Mouse (Mus musculus): ENCODE results near the gene Mical2. TPM values are rescaled to one million over a fixed set of nuclear protein-coding genes. Genes with fewer than 3 reads are reported as not detected.

The Mical2 gene
- polyA plus RNA-seq, 1 experiment from 2014 or later = 1.2 TPM

DNA sequence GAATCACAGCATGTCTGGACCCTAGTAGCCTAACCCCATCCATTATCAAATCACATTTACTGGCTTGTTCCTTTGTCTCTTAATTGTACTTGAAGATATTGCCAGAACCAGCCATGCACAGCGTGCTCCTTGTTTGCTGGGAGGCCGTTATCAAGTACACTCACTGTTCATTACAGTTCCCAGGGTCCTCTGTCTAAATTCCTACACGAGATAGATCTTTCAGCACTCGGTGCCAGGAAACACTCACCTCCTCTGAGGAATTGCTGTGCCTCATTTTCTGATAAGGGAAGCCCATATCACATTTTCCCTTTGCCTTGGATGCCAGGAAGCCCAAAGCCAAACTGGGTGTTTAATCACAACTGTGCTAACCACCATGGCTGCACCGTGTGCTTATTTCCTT is 91.8 kb downstream of the Mical2 start:
- Histone ChIP-seq H3K27me3 (replicated peaks; ENCODE audit: low read depth, poor library complexity, severe bottlenecking) (no peaks in the 10 kb centered on the region), H3K4me3 (no peak overlapping the region), H3K27ac (replicated peaks) (no peak overlapping the region), H3K4me1 (peaks cover 15% of the 10 kb centered on the region), H3K9me3 (no peaks in the 10 kb centered on the region), H3K36me3 (replicated peaks) (no peaks in the 10 kb centered on the region)
- no peak for DNase-seq (ENCODE audit: low spot score)
- WGBS = 86% methylated on average over 5 of the region's 5 CpGs

DNA sequence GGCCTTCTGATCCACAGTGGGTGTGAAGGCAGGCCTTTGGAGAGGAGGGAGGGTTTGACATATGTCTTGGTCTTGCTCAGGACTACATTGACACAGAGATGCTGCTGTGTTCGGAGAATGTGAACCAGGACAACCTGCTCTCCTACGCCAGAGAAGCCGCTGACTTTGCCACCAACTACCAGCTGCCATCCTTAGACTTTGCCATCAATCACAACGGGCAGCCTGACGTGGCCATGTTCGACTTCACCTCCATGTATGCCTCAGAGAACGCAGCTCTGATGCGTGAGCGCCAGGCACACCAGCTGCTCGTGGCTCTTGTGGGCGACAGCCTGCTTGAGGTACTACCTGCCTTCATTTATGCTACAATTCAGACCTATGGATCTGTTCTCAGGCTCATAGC is 92.7 kb downstream of the Mical2 start:
- Histone ChIP-seq H3K36me3 (replicated peaks) (no peaks in the 10 kb centered on the region), H3K27ac (replicated peaks) (no peak overlapping the region), H3K27me3 (replicated peaks; ENCODE audit: low read depth, poor library complexity, severe bottlenecking) (no peaks in the 10 kb centered on the region), H3K4me1 (peaks cover 9% of the 10 kb centered on the region), H3K9me3 (no peaks in the 10 kb centered on the region), H3K4me3 (no peak overlapping the region)
- 93% methylated on average over 11 of the region's 11 CpGs for WGBS
- no peak for DNase-seq (ENCODE audit: low spot score)

DNA sequence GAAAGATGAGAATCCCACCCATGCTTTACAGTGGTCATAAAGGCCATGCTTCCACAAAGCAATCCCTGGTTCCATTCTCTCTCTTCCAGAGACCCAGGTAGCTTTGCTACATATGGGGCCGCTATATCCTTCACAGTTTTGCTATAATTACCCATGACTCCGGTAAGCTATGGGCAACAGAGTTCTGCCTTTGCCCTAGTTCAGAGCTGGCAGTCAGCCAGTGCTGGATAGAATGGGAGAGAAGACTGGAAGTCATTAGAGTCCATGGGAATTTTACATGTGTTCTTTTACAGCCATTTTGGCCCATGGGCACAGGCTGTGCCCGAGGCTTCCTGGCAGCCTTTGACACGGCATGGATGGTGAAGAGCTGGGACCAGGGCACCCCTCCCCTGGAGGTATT is 93.8 kb downstream of the Mical2 start:
- no peak overlapping the region for H3K27ac ChIP-seq (replicated peaks)
- no peaks in the 10 kb centered on the region for H3K27me3 ChIP-seq (replicated peaks; ENCODE audit: low read depth, poor library complexity, severe bottlenecking)
- H3K36me3 ChIP-seq (replicated peaks) = no peaks in the 10 kb centered on the region
- H3K9me3 ChIP-seq = no peaks in the 10 kb centered on the region
- H3K4me1 ChIP-seq = 0 out of 2 replicates have a peak, but pooled peaks cover 3% of the 10 kb centered on the region
- 86% methylated on average over 4 of the region's 4 CpGs for WGBS
- H3K4me3 ChIP-seq = no peak overlapping the region
- DNase-seq (ENCODE audit: low spot score) = no peak

DNA sequence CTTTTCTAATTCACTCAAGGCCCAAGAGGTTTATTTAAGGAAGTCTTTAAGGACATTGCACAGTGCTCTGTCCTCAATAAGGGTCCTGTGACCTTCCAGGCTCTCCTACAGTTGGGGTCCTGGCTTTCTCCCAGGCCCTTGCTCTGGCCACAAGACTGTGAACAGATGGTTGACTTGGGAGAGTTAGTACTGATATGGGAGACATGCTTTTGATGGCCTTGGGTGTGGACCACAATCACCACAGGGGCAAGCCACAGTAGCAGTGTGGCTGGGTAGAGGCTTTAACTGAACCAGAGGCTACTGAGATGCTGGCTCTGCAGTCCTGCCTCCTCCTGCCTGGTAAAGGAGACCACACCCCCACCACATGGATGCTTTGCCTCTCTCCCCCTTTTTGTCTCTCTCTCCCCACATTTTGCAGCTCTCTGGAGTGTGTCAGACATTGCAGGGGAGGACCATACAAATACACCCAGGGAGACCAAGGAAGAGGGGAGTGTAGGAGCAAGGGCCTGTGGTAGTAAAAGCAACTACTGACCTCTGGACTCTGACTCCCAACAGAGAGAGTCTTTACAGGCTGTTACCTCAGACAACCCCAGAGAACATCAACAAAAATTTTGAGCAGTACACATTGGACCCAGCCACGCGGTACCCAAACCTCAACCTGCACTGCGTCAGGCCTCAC is 94.5 kb downstream of the Mical2 start:
- WGBS = 95% methylated on average over 3 of the region's 3 CpGs
- 0 out of 2 replicates have a peak, but pooled peaks cover 3% of the 10 kb centered on the region for H3K4me1 ChIP-seq
- H3K27ac ChIP-seq (replicated peaks) = no peak overlapping the region
- H3K27me3 ChIP-seq (replicated peaks; ENCODE audit: low read depth, poor library complexity, severe bottlenecking) = no peaks in the 10 kb centered on the region
- H3K36me3 ChIP-seq (replicated peaks) = no peaks in the 10 kb centered on the region
- no peak for DNase-seq (ENCODE audit: low spot score)
- no peak overlapping the region for H3K4me3 ChIP-seq
- H3K9me3 ChIP-seq = no peaks in the 10 kb centered on the region

DNA sequence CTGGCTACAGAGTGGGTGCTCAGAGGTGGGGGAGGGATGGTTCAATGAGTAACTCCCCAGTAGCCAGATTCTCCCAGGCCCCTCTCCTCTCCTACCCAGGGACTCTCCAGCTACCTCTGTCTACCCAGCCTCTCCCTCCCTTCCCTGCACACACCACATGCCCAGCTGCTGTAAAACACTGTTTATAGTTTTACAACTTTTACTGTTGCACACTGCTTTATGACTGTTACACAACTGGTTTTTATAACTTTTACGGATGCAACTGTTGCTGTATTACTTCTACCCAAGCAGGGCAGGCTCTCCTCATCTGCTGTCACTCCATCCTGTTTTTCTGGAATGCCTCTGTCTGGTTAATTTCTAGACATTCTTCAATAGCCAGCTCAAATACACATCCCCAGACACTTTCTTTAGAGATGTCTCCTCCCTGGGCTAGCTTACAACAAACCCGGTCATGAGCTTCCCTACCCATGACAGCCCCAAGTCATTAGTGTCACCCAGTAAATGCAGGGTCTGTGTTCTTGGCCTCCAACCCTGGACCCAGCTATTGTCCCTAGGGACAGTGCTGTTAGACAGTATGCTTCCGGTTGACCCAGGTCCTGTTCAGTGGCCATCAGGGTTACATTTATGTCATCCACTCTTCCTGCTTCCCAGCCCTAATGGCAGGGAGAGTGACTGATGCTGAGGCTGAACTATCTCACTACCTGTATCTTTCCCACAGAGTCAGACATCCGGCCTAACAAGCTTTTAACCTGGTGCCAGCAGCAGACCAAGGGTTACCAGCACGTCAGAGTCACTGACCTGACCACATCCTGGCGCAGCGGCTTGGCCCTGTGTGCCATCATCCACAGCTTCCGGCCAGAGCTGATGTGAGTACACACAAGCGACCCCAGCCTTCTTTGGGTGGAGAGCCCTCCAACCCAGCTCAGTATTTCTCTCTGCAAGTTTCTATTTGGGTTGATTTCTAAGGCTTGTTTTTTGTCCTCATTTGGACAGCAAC is 96.4 kb downstream of the Mical2 start:
- H3K4me3 ChIP-seq = no peak overlapping the region
- WGBS = 87% methylated on average over 9 of the region's 9 CpGs
- H3K27me3 ChIP-seq (replicated peaks; ENCODE audit: low read depth, poor library complexity, severe bottlenecking) = no peaks in the 10 kb centered on the region
- H3K4me1 ChIP-seq = 0 out of 2 replicates have a peak, but pooled peaks cover 3% of the 10 kb centered on the region
- no peak overlapping the region for H3K27ac ChIP-seq (replicated peaks)
- no peaks in the 10 kb centered on the region for H3K36me3 ChIP-seq (replicated peaks)
- no peaks in the 10 kb centered on the region for H3K9me3 ChIP-seq
- no peak for DNase-seq (ENCODE audit: low spot score)

DNA sequence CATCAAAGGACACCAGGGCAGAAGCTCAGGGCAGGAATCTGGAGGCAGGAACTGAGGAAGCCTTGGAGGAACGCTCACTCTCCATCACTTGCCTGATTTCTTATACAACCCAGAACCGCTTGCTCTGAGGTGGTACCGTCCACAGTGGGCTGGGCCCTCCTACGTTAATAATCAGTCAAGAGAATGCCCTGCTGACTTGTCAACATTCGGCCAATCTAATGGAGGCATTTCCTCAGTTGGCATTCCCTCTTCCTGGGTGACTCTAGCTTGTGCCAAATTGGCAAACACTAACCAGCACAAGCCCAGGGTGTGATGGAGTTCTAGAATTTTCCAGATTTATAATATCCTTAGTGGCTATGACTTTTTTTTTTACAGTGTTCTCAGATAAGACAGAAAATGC is 98.9 kb downstream of the Mical2 start:
- H3K9me3 ChIP-seq = no peaks in the 10 kb centered on the region
- no peak overlapping the region for H3K4me3 ChIP-seq
- H3K36me3 ChIP-seq (replicated peaks) = no peaks in the 10 kb centered on the region
- 0 out of 2 replicates have a peak, but pooled peaks cover 3% of the 10 kb centered on the region for H3K4me1 ChIP-seq
- no peaks in the 10 kb centered on the region for H3K27me3 ChIP-seq (replicated peaks; ENCODE audit: low read depth, poor library complexity, severe bottlenecking)
- DNase-seq (ENCODE audit: low spot score) = no peak
- H3K27ac ChIP-seq (replicated peaks) = no peak overlapping the region
- WGBS = 92% methylated on average over 5 of the region's 5 CpGs

DNA sequence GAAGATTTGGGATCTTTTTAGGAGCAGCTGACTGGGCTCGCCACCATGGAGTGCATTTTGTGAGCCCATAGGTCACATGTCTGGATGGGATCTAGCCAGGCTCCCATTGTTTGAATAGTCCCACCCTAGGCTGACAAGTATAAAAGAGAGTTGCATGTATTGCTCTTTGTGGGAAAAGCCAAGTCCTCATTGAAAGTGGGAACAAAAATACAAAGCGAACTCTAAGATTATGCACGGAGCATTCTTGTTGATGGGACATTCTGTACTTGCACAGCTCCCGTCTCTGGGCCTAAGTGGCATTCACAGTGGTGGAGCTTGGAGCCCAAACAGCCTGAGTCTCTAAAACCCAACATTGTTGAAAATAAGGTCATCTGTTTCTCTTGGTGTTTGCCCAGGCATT is 101.2 kb downstream of the Mical2 start:
- H3K27ac ChIP-seq (replicated peaks) = no peak overlapping the region
- H3K9me3 ChIP-seq = no peaks in the 10 kb centered on the region
- H3K4me1 ChIP-seq = 0 out of 2 replicates have a peak, but pooled peaks cover 3% of the 10 kb centered on the region
- H3K36me3 ChIP-seq (replicated peaks) = no peaks in the 10 kb centered on the region
- H3K27me3 ChIP-seq (replicated peaks; ENCODE audit: low read depth, poor library complexity, severe bottlenecking) = no peaks in the 10 kb centered on the region
- no peak for DNase-seq (ENCODE audit: low spot score)
- no peak overlapping the region for H3K4me3 ChIP-seq
- WGBS = 89% methylated on average over 4 of the region's 4 CpGs

DNA sequence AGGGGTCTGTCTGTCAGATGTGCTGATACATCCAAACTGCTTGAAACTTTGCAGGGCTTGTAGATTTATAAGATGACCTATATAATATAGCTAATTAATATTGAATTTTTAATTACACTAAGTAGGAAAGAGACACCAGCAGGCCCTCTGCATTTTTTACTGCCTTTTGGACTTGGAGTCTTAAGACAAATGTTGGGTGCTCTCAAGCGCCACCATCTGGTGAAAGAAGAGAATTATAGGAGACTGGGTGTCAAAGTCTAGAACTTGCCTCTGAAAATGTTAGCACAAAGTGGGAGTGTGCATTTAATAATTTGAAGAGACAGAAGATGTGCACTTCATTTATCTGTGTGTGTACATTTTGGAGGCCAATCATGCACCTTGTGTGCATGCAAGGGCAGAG is 103.3 kb downstream of the Mical2 start:
- Histone ChIP-seq H3K27ac (replicated peaks) (no peak overlapping the region), H3K4me3 (no peak overlapping the region)
- DNase-seq (ENCODE audit: low spot score) = no peak

DNA sequence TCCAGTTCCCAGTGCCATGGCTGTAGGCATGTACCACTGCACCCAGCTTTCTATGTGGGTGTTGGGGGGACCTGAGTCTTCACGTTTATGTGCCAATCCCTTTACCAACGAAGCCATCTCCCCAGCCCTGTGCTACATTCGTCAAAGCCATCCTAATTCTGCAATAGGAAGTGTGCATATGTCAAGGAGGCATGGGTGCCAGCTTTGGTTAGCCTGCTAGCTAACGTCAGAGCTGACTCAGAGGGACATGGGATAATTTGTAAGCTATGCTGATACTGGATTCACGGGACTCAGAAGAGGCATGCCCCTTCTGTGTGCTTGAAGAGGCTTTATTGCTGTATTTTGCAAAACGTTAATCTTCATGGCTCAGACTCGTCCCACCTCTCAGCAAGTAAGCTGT is 103.8 kb downstream of the Mical2 start:
- no peak for DNase-seq (ENCODE audit: low spot score)
- H3K27ac ChIP-seq (replicated peaks) = no peak overlapping the region
- 86% methylated on average over 7 of the region's 7 CpGs for WGBS
- no peaks in the 10 kb centered on the region for H3K9me3 ChIP-seq
- H3K4me3 ChIP-seq = no peak overlapping the region
- H3K4me1 ChIP-seq = no peaks in the 10 kb centered on the region
- H3K27me3 ChIP-seq (replicated peaks; ENCODE audit: low read depth, poor library complexity, severe bottlenecking) = no peaks in the 10 kb centered on the region
- no peaks in the 10 kb centered on the region for H3K36me3 ChIP-seq (replicated peaks)

More for the DNA sequence above, 103.3 kb downstream of the Mical2 start:
- no peaks in the 10 kb centered on the region for H3K27me3 ChIP-seq (replicated peaks; ENCODE audit: low read depth, poor library complexity, severe bottlenecking)
- H3K9me3 ChIP-seq = no peaks in the 10 kb centered on the region
- no peaks in the 10 kb centered on the region for H3K4me1 ChIP-seq
- WGBS = 21% methylated on average over 1 of the region's 1 CpGs
- H3K36me3 ChIP-seq (replicated peaks) = no peaks in the 10 kb centered on the region

DNA sequence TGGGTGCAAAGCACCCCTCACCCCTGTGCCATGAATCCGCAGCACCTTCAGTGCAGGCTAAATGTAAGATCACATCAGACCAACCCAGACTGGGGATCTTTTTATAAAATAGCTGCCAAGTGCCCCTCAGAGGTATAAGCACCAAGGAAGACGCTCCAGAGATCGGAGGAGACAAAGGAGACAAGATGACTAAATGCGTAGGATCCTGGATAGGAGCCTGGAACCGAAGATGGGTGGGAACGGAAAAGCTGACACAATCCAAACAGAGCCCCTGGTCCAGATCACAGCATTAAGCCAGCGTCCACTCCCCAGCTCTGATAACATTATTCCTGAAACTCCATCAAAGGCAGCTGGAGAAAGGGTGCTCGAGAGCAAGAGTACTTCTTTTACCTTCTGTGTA is 105.3 kb downstream of the Mical2 start:
- Histone ChIP-seq H3K9me3 (no peaks in the 10 kb centered on the region), H3K4me1 (no peaks in the 10 kb centered on the region), H3K36me3 (replicated peaks) (no peaks in the 10 kb centered on the region), H3K27ac (replicated peaks) (no peak overlapping the region), H3K4me3 (no peak overlapping the region), H3K27me3 (replicated peaks; ENCODE audit: low read depth, poor library complexity, severe bottlenecking) (no peaks in the 10 kb centered on the region)
- DNase-seq (ENCODE audit: low spot score) = no peak
- WGBS = 89% methylated on average over 8 of the region's 8 CpGs

DNA sequence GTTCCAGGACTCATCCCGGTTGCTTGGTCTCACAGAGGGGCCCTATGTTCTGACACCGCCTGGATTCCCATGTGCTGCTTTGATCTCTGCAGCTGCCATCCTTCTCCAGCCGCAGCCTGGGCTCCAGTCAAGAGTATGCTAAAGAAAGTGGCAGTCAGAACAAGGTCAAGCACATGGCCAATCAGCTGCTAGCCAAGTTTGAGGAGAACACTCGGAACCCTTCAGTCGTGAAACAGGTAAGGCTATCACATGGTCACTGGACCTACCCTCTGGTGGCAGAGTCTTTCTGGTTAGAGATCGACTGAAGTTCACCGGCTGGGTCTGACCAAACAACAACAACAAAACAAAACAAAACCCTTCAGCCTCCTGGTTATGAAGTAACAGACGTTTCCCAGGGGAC is 106.1 kb downstream of the Mical2 start:
- WGBS = 82% methylated on average over 8 of the region's 8 CpGs
- DNase-seq (ENCODE audit: low spot score) = no peak

DNA sequence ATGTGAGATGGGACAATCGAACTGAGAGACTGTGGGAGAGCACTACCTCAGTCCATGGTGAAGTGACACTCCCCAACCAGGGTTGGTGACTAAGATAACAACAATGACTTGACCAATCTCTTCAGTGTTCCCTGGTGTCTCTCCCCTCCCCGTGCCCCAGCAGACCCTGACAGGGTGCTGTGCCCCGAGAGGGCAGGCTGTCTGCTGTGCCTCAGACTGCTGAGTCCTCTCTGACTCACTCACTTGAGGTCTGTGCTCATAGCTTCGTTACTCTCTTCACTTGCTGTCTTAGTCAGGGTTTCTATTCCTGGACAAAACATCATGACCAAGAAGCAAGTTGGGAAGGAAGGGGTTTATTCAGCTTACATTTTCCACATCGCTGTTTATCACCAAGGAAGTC is 106.8 kb downstream of the Mical2 start:
- WGBS = 83% methylated on average over 5 of the region's 5 CpGs
- no peak overlapping the region for H3K27ac ChIP-seq (replicated peaks)

More for the DNA sequence above, 106.1 kb downstream of the Mical2 start:
- Histone ChIP-seq H3K27me3 (replicated peaks; ENCODE audit: low read depth, poor library complexity, severe bottlenecking) (no peaks in the 10 kb centered on the region), H3K9me3 (no peaks in the 10 kb centered on the region), H3K36me3 (replicated peaks) (no peaks in the 10 kb centered on the region), H3K27ac (replicated peaks) (no peak overlapping the region), H3K4me3 (no peak overlapping the region), H3K4me1 (peaks cover 8% of the 10 kb centered on the region; the same call in 1 of the 2 replicates)

More for the DNA sequence above, 106.8 kb downstream of the Mical2 start:
- Histone ChIP-seq H3K9me3 (no peaks in the 10 kb centered on the region), H3K4me1 (peaks cover 9% of the 10 kb centered on the region; the same call in 1 of the 2 replicates), H3K4me3 (no peak overlapping the region), H3K36me3 (replicated peaks) (no peaks in the 10 kb centered on the region), H3K27me3 (replicated peaks; ENCODE audit: low read depth, poor library complexity, severe bottlenecking) (no peaks in the 10 kb centered on the region)
- no peak for DNase-seq (ENCODE audit: low spot score)
